Mouse (Mus musculus) midbrain, postnatal 0 days (tissue): ENCODE measurements around the gene Nostrin. TPM values are rescaled to one million over a fixed set of nuclear protein-coding genes. Genes with fewer than 3 reads are reported as not detected.
A peak's percentile ranks its signal among the peaks of the same experiment; 100 is the strongest.

Source experiments
- ATAC-seq: fragments of 200-750 bp; cut with Nextera tagmentation; 2 replicates; pipeline ENCODE4 v1.8.0; 2017; ENCODE audit warnings: moderate number of reproducible peaks, mild to moderate bottlenecking, moderate TSS enrichment, moderate library complexity; ENCODE audit not compliant: low FRiP score
- DNase-seq: peaks from one replicate; pipeline ENCODE4 v3.0.0-alpha.2; 2015; ENCODE audit warnings: low spot score
- H3K27ac ChIP-seq: fragments of 300-500 bp; sonication (generic); 2 replicates; pipeline ENCODE4 v1.5.1; 2014; ENCODE audit warnings: low read depth, mild to moderate bottlenecking, low read length, mixed read lengths
- H3K27me3 ChIP-seq: fragments of 300-500 bp; sonication (generic); 2 replicates; pipeline ENCODE4 v1.6.1; 2014; ENCODE audit warnings: low read length, control low read depth, mixed read lengths; ENCODE audit not compliant: insufficient read depth
- H3K36me3 ChIP-seq: fragments of 300-500 bp; sonication (generic); 2 replicates; pipeline ENCODE4 v1.6.1; 2014; ENCODE audit warnings: low read length, control low read depth, mixed read lengths; ENCODE audit not compliant: insufficient read depth
- H3K4me1 ChIP-seq: fragments of 300-500 bp; sonication (generic); 2 replicates; pipeline ENCODE4 v1.6.1; 2014; ENCODE audit warnings: mild to moderate bottlenecking, control low read depth, antibody characterized with exemption, low read length, mixed read lengths; ENCODE audit not compliant: insufficient read depth
- H3K4me2 ChIP-seq: fragments of 300-500 bp; sonication (generic); 2 replicates; pipeline ENCODE4 v1.6.1; 2014; ENCODE audit warnings: low read depth, mild to moderate bottlenecking, low read length, mixed read lengths; ENCODE audit not compliant: poor library complexity, severe bottlenecking
- H3K4me3 ChIP-seq: fragments of 300-500 bp; sonication (generic); 2 replicates; pipeline ENCODE4 v1.5.1; 2014; ENCODE audit warnings: low read depth, mild to moderate bottlenecking, low read length, moderate library complexity
- H3K9ac ChIP-seq: fragments of 300-500 bp; sonication (generic); replicated peaks from 2 replicates; pipeline ENCODE4 v1.6.1; 2014; ENCODE audit warnings: mild to moderate bottlenecking, low read length, moderate library complexity, mixed read lengths; ENCODE audit not compliant: poor library complexity, severe bottlenecking
- H3K9me3 ChIP-seq: fragments of 300-500 bp; sonication (generic); 2 replicates; pipeline ENCODE4 v1.6.1; 2016; ENCODE audit warnings: low read length, control low read depth
- CTCF ChIP-seq: IDR thresholded peaks from 2 replicates; pipeline ENCODE4 v1.5.1; 2016; ENCODE audit warnings: antibody characterized with exemption, mild to moderate bottlenecking
- WGBS: fragments of 180-500 bp; shearing (Covaris S2); extraction: QIAGEN DNeasy Blood & Tissue Kit; methylation state at CpG from one replicate; pipeline ENCODE4 v1.1.7; 2014; 5-methylcytosine and 5-hydroxymethylcytosine counted together
- polyA plus RNA-seq: library from polyadenylated mRNA; unstranded; fragments of >200 nt; fragmentation: Nextera tagmentation; extraction: Ambion mirVana; gene quantifications from 2 replicates; pipeline ENCODE4 v1.2.1, GENCODE M21; 2015
- total RNA-seq: library from RNA; depleted of rRNA; stranded (reverse); fragments of >200 nt; gene quantifications from 2 replicates; pipeline ENCODE4 v1.2.3, GENCODE M21; 2014

Gene Nostrin
- total and polyA plus RNA-seq, 2 experiments from 2014 or later, result 2.2 to 6.1 TPM

DNA sequence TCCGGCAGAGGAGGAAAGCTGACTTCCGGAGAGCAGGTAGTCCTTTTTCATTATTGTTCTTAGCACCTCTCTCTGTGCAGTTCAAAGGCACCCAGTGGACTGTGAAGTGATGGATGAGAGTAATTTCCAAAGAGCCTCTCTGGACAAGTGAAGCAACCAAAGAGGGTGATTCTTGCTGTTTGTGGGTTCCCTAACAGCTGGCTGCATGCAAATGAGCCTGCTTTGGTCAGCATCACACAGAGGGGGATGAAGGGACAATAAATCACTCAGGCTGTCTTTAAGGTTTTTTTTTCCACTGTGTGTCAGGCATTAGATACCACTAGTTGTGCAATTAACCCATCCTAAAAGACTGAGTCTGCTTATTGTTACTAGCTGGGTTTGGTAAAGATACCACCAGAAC, 15.9 kb upstream of the Nostrin start:
- TF ChIP-seq CTCF, result no peak
- ATAC-seq (no peak), DNase-seq (peak; percentile 10)
- Histone ChIP-seq H3K27ac (no peak overlapping the region), H3K4me3 (no peak overlapping the region), H3K9ac (no peak overlapping the region), H3K27me3 (no peaks in the 10 kb centered on the region), H3K4me1 (no peaks in the 10 kb centered on the region), H3K4me2 (no peak overlapping the region), H3K36me3 (no peaks in the 10 kb centered on the region), H3K9me3 (no peaks in the 10 kb centered on the region)
- 55% methylated on average over 2 of the region's 2 CpGs for WGBS

DNA sequence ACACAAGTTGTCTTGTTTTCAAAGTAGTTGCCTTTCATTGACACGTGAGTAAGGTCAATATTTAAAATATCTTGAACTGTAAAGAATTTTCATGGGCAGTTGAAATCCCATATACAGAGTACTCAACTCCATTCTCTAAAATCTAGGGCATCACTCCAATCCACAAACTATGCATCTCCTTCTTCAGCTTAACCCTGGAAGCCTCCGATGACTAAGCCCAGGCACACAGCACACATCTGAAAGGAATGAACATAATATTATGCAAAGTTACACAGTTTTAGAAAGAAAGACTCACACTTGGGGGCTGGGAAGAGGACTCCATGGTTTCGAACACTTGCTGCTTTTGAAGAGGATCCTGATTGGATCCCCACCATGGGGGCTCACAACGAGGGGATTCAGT, 13.9 kb upstream of the Nostrin start:
- Histone ChIP-seq H3K27me3 (no peaks in the 10 kb centered on the region), H3K4me3 (no peak overlapping the region), H3K27ac (no peak overlapping the region), H3K4me2 (no peak overlapping the region), H3K9ac (no peak overlapping the region), H3K9me3 (no peaks in the 10 kb centered on the region), H3K4me1 (0 out of 2 replicates have a peak, but pooled peaks cover 3% of the 10 kb centered on the region), H3K36me3 (no peaks in the 10 kb centered on the region)
- no peak for ATAC-seq
- whole genome bisulfite sequencing, result 74% methylated on average over 4 of the region's 4 CpGs
- TF ChIP-seq CTCF, result no peak
- DNase-seq, result no peak

DNA sequence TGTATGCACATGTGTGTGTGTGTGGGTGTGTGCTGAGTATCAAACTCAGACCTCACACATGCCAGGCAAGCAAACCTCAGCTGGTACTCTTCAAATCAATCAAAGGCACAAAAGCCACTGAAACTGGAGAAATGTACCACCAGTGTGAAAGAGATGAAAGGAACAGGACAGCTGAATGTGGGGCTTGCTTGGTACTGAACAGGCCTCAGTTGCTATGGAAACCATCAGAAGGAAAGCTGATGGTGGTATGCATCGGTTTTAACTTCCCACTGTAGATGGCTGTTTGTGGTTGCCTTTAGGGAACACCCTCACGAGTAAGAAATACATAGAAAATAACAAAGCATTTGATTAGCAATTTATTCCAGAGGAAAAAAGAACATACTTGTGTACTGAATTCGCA, 10.2 kb upstream of the Nostrin start:
- 39% methylated on average over 3 of the region's 3 CpGs for WGBS
- 0 out of 2 replicates have a peak, but pooled peaks cover 3% of the 10 kb centered on the region for H3K4me1 ChIP-seq

DNA sequence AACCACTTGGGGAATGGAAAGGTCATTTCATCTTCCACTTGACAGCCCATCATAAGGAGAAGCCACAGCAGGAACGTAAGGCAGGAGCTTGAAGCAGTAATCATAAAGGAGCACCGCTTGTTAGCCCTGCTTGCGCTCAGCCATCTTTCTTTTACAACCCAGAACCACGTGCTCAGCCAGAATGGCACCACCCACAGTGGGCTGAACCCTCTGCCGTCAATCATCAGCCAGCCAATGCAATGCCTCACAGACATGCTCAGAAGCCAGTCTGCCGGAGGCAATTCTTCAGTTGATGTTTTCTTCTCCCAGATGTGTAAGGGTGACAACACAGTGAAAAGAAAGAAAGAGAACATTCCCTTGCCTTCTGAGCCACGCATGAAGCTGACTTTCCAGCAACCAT, 7.3 kb upstream of the Nostrin start:
- H3K27ac ChIP-seq, result no peak overlapping the region
- ATAC-seq, result 0 out of 2 replicates have a peak, but pooled peaks have one; percentile 50

More for the DNA sequence above, 10.2 kb upstream of the Nostrin start:
- Histone ChIP-seq H3K36me3 (no peaks in the 10 kb centered on the region), H3K4me3 (no peak overlapping the region), H3K4me2 (no peak overlapping the region), H3K27ac (no peak overlapping the region), H3K27me3 (no peaks in the 10 kb centered on the region), H3K9ac (no peak overlapping the region), H3K9me3 (no peaks in the 10 kb centered on the region)
- ATAC-seq (peak; percentile 33; the same call in 1 of the 2 replicates), DNase-seq (peak; percentile 29)
- no peak for TF ChIP-seq CTCF

DNA sequence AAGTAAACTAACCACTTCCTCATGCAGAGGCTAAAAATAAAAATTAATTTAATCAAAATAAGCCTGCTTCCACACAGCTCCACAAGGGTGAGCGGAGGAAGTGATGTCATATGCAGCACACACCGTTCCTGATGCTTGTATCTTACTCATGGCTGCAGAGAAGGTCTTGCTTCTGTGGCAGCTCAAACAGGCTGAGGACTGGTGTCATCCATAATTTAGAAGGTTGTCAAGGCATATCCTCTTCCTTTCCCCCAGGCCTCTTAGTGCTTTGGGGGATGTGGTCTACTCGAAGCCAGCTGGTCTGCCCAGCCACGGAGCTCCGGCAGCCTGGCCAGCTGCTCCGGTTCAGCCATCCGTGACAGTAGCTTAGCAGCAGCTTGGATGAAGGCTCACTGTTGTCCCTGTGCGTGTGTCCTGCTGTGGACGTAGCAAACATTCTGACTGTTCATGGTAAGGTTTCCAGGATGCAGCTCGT, 6.6 kb upstream of the Nostrin start:
- no peak for TF ChIP-seq CTCF
- Histone ChIP-seq H3K36me3 (no peaks in the 10 kb centered on the region), H3K4me2 (no peak overlapping the region), H3K9ac (no peak overlapping the region), H3K9me3 (no peaks in the 10 kb centered on the region), H3K27me3 (no peaks in the 10 kb centered on the region), H3K4me1 (0 out of 2 replicates have a peak, but pooled peaks cover 3% of the 10 kb centered on the region), H3K27ac (0 out of 2 replicates have a peak overlapping the region, but pooled peaks have one; percentile 14), H3K4me3 (no peak overlapping the region)
- DNase-seq, result peak; percentile 81
- 24% methylated on average over 10 of the region's 10 CpGs for WGBS
- peak; percentile 78 for ATAC-seq

More for the DNA sequence above, 7.3 kb upstream of the Nostrin start:
- no peak overlapping the region for H3K9ac ChIP-seq
- no peak for TF ChIP-seq CTCF
- 0 out of 2 replicates have a peak, but pooled peaks cover 3% of the 10 kb centered on the region for H3K4me1 ChIP-seq
- H3K9me3 ChIP-seq, result no peaks in the 10 kb centered on the region
- 79% methylated on average over 7 of the region's 7 CpGs for WGBS
- H3K36me3 ChIP-seq, result no peaks in the 10 kb centered on the region
- no peak overlapping the region for H3K4me2 ChIP-seq
- DNase-seq, result peak; percentile 45
- H3K4me3 ChIP-seq, result no peak overlapping the region
- no peaks in the 10 kb centered on the region for H3K27me3 ChIP-seq

DNA sequence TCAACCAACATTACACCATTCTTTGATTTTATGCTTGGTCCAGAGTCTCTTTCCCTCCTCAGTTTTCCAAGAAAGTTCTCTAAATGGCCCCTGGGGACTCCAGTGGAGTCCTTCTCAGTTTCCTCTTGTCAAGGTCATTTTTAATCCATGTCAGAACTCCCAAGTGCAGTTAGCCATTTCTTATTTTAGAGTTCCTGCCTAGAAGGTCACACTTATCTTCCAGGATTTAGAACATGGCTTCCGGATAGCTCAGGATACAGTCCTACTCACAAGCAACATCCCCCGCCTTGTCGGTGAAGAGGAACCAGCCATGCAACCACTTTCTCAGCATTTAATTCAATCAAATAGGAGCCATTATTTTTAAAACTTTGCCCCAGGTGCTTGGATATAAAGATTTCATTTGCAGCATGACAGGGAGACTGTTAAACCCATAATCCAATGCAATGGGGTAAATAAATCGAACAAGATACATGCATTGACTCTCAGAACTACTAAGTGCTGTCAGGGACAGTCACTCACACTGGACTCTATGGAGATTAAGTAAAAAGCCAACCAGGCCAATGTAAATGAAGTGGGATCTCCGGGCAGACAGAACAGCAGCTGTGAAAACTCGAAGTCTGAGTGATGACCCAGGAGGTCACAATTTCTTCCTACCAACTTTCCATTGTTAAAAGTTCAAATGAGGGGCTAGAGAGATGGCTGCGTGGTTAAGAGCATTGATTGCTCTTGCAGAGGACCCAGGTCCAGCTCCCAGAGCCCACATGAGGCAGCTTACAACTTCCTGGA, 6.0 kb upstream of the Nostrin start:
- Histone ChIP-seq H3K36me3 (no peaks in the 10 kb centered on the region), H3K4me3 (no peak overlapping the region), H3K27ac (no peak overlapping the region), H3K4me1 (0 out of 2 replicates have a peak, but pooled peaks cover 3% of the 10 kb centered on the region), H3K27me3 (no peaks in the 10 kb centered on the region), H3K9ac (no peak overlapping the region), H3K9me3 (no peaks in the 10 kb centered on the region), H3K4me2 (no peak overlapping the region)
- TF ChIP-seq CTCF, result no peak
- WGBS, result 61% methylated on average over 7 of the region's 7 CpGs
- no peak for DNase-seq
- ATAC-seq, result no peak
